Mouse (Mus musculus) kidney, adult 18-20 months (tissue): ENCODE results near the gene Gas1.

Experiments used
- DNase-seq: peaks from one replicate; pipeline ENCODE4 v3.0.0; 2021

Gene Gas1

GRCm38 (mm10) chr13:60177106-60177796 lies at the start of gene Gas1:
TSS of gene Gas1 (minus strand) at chr13:60177365.
- peak; percentile 91 for DNase-seq

GRCm38 (mm10) chr13:60226251-60226836 lies 49.2 kb upstream of the Gas1 start:
- DNase-seq, result no peak

DNA sequence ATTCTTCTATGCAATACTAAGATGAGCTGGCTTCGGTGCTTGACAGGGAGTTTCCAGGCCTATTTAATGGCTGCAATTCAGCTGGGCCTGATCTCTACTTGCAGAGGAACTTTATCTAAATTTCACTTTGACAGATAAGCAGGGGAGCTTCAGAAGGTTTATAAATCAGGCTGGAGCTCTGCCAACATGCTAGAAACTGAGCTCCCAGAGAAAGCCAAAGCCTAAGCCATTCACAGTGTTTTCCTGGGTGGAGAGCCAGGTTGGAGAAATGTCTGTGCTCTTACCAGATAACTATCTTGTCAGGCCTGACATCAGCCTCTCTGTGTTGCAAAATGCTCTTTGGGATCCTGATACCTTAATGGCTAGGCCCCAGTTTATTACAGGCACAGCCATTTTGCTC lies 48.6 kb upstream of the Gas1 start:
- DNase-seq, result no peak

- no peak for DNase-seq
These were observed 48.1 kb upstream of the Gas1 start for GRCm38 (mm10) chr13:60225276-60225675.

- DNase-seq, result no peak
These were observed 46.6 kb upstream of the Gas1 start for GRCm38 (mm10) chr13:60223797-60224196.

DNA sequence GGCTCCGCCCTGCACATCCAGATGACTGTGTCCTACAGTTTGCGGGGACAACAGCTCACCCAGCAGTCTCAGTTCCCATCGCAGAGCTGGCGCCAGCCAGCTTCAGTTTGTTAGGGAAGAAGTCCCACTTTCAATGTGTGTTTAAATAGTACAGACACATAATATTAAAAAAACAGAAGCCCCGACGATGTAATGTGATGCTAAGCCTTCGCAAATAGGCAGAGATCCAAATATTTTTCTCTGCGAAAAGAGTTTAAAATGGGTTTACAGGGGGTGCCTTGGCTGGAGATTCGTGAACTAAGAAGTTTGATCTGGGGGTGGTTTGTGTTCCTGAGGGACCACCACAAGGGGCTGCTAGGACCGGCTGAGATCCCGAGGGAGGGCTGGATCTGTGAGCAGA lies 45.2 kb upstream of the Gas1 start:
- no peak for DNase-seq

GRCm38 (mm10) chr13:60213896-60214295 lies 36.7 kb upstream of the Gas1 start:
- no peak for DNase-seq

DNA sequence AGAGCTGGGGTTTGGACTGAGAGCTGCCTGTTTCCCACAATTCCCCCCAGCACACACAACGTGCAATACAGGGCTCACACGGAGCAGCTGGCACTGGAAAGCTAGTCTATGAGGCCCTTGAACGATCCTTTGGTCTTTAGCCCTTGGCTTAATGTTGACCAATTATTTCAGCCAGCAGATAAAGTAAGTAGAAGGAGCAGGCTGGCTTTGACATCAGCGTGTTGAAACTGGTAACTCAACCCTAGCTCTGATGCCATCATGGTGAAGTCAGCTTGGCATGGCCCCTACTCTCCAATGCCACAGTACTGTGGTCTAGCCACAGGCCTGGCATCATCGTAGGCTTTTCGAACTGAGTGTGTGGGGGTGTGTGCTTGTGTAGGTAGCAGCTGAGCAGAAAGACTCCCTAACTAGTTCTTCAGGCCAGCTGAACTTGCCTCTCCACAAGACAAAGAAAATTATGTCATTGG lies 30.0 kb upstream of the Gas1 start:
- DNase-seq, result no peak

GRCm38 (mm10) chr13:60204746-60205145 lies 27.6 kb upstream of the Gas1 start:
- no peak for DNase-seq

- no peak for DNase-seq
These were observed 16.1 kb upstream of the Gas1 start for GRCm38 (mm10) chr13:60193273-60193672.

DNA sequence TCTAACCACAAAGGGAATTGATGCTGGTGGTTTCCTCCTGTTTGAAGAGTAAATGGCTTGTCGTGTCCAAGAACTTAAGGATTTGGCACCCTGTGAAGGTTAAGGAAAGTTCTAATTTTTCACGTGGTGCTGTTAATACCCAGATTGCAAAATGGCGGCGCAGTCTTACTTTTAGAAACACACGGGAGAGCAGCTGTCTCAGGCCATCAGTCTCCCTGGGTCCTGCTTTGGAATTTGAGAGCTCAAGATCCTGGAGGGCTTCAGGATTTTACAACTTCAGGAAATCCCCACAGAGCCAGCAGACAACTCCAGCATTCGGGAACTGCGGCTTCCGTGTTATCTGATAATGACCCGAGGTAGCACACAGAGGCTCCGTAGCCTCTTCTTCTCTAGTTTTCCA lies 12.8 kb upstream of the Gas1 start:
- DNase-seq, result no peak

DNA sequence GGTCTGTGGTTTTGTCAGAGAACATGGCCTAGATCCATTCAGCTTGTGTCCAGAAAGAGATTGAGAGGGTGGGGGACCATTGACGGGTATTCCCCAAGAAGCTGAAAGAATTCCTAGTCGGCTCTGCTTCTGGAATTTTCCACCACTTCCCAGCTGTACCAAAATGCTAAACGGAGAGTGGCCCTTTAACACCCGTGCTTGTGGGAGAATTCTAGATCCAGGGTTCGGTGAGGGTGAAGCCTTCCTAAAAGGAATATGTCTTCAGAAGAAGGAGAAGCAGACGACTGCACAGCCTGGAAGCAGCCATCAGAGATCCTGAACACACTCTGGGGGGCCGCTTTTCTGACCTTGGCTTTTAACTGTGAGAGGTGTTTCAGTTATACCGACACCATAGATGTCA lies 11.8 kb upstream of the Gas1 start:
- no peak for DNase-seq

- no peak for DNase-seq
These were observed 10.1 kb upstream of the Gas1 start for GRCm38 (mm10) chr13:60187276-60187675.

GRCm38 (mm10) chr13:60182346-60182745 lies 5.2 kb upstream of the Gas1 start:
- no peak for DNase-seq

DNA sequence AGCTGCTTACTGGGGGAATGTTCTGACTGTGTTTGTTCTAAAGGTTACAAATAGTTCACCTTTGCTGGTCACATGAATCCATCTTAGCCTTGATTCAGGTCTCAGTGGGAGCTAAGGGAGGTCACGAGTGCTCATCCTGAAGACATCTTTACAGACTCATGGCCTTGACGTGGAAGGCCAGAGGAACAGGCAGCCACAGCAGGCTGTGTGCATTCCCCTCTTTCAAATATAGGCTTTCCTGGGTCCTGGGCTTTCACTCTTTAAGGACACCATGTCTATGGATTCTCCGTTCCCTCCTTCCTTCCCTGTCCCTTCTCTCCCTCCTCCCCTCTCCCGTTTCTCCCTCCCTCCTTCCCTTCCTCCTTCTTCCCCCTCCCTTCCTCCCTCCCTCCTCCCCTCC lies 2.5 kb upstream of the Gas1 start:
- DNase-seq, result no peak

DNA sequence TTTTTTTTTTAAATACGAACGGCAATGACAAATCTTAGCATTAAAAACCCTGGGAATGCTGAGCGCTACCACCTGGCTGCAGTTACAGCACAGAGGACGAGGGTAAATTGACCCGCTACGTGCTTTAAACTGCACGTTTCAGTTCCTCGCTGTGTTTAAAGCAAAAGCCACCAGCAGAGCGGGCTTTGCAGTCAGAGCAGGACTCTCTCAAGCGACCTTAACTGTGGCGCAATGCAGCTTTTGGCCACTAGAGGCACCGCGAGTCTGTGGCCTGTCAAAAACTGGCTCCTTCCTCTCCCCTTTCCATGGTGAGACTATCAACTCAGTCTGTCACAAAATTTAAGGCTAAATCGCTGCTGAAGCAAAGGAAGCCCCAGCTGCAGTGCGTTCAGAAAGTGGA lies 1.3 kb upstream of the Gas1 start:
- DNase-seq, result peak; percentile 98

GRCm38 (mm10) chr13:60177797-60178110 lies 589 bp upstream of the Gas1 start:
- no peak for DNase-seq

- no peak for DNase-seq
These were observed 424 bp downstream of the Gas1 start for GRCm38 (mm10) chr13:60176776-60177105.

DNA sequence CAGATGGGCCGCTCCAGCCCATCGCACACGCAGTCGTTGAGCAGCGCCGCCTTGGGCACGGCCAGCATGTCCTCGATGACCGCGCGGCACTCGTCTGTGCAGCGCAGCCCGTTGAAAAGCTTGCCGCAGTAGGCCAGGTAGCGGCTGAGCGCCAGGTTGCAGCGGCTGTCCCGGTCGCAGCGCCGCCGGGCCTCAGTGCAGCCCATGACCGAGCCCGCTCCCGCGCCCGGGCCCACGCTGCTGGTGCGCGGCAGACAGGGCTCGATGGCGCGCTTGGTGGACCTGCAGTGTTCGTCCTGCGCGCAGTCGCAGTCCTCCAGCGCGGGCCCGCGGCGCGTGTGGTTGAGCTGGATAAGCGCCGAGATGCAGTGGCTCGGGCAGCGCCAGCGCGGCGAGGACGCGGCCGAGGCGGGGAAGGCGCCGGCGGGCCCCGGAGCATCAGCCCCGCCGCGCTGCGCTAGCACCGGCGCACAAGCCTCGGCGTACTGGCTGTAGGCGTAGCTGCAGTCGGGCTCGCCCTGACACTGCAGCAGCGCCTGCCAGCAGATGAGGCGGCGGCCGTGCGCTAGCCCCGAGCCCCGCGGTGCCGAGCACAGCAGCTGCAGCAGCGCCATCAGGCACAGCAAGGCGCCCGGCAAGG lies 909 bp downstream of the Gas1 start:
- peak; percentile 80 for DNase-seq

GRCm38 (mm10) chr13:60175490-60176135 lies 1.6 kb downstream of the Gas1 start:
- peak; percentile 78 for DNase-seq

- DNase-seq, result no peak
These were observed 2.2 kb downstream of the Gas1 start for GRCm38 (mm10) chr13:60174953-60175352.

DNA sequence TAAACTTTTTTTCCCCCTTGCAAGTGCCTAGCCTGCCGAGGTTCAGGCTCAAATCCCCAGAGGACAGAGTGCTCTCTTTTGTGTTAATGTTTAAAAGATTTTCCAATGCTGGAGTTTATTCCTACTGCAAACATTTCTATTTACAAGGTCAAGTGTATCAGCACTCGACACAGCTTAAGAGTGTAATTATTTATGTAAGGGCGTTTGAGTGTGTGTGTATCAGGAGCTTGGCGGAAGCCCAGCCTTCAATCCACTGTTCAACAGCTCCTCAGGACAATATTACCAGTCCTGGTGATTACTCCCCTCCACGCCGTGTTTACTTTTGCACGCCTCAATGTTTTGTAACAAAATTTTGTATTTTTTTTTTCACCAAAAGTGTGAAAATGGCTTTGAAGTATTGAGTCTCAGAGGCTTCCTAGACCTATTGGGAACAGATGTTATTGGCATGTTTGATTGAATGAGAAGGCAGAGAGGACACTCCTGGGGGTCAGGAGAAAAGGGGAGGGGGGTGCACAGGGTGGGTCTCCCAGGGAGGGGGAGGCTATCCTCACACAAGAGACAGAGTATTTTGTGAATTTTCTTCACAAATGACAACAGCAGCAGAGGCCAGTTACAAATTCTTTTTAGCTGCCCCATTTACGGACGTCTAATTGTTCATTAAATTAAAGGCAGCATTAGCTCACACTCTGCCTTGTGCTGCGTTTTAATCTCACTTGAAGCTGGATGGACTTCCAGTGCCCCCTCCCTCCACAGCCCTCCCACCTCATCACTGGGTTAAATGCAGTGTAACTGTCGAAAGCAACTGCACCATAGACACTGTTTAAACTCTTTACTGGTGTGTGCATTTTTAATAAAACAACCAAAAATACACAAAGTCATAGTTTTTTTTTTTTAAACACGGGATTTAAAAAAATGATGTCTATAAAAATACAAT lies 3.3 kb downstream of the Gas1 start:
- peak; percentile 61 for DNase-seq

DNA sequence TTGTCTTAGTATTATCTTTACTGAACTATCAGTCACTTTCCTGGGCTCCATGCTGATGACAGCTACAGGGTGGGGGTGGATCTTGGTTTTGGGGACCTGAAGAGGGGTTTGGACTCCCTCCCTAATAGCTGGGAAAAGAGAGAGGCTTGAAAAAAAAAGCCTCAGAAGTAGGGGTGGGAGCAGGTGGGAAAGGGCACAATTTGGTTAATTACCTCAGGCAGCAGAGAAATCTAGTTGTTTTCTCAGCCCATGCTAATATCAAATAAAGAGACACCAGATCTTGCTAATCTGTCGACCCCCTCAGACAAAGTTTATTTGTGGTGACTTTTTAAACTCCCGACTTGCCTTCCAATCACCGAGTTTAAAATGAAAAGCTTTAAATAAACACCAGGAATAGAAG lies 4.0 kb downstream of the Gas1 start:
- DNase-seq, result peak; percentile 11
